Mouse (Mus musculus) heart, postnatal 0 days (tissue): ENCODE measurements around the gene Anxa8. TPM values are rescaled to one million over a fixed set of nuclear protein-coding genes. Genes with fewer than 3 reads are reported as not detected.

ENCODE experiments used
- ATAC-seq: fragments of 200-750 bp; cut with Nextera tagmentation; 2 replicates; pipeline ENCODE4 v1.8.0; 2017; ENCODE audit warnings: low read depth, moderate number of reproducible peaks, moderate library complexity; ENCODE audit not compliant: insufficient read depth
- DNase-seq: peaks from one replicate; pipeline ENCODE4 v3.0.0-alpha.2; 2016; ENCODE audit warnings: low spot score
- H3K27ac ChIP-seq: fragments of 300-500 bp; sonication (generic); 2 replicates; pipeline ENCODE4 v1.5.1; 2014; ENCODE audit warnings: low read depth, mild to moderate bottlenecking
- H3K27me3 ChIP-seq: fragments of 300-500 bp; sonication (generic); 2 replicates; pipeline ENCODE4 v1.6.1; 2014; ENCODE audit warnings: low read length, mixed read lengths; ENCODE audit not compliant: control insufficient read depth, insufficient read depth
- H3K36me3 ChIP-seq: fragments of 300-500 bp; sonication (generic); replicated peaks from 2 replicates; pipeline ENCODE4 v1.6.1; 2014; ENCODE audit warnings: low read length, mixed read lengths; ENCODE audit not compliant: control insufficient read depth, insufficient read depth
- H3K4me1 ChIP-seq: fragments of 300-500 bp; sonication (generic); 2 replicates; pipeline ENCODE4 v1.6.1; 2014; ENCODE audit warnings: antibody characterized with exemption; ENCODE audit not compliant: control insufficient read depth, insufficient read depth
- H3K4me2 ChIP-seq: fragments of 300-500 bp; sonication (generic); 2 replicates; pipeline ENCODE4 v1.6.1; 2014; ENCODE audit warnings: low read depth, mild to moderate bottlenecking, low read length, moderate library complexity
- H3K4me3 ChIP-seq: fragments of 300-500 bp; sonication (generic); 2 replicates; pipeline ENCODE4 v1.5.1; 2014; ENCODE audit warnings: low read depth, low read length
- H3K9ac ChIP-seq: fragments of 300-500 bp; sonication (generic); replicated peaks from 2 replicates; pipeline ENCODE4 v1.6.1; 2014; ENCODE audit warnings: low read depth, low read length, mixed read lengths
- H3K9me3 ChIP-seq: fragments of 300-500 bp; sonication (generic); replicated peaks from 2 replicates; pipeline ENCODE4 v1.6.1; 2016; ENCODE audit warnings: low read length; ENCODE audit not compliant: control insufficient read depth
- CTCF ChIP-seq: IDR thresholded peaks from 2 replicates; pipeline ENCODE4 v1.5.1; 2016; ENCODE audit warnings: antibody characterized with exemption, control low read depth, low read depth
- EP300 ChIP-seq: IDR thresholded peaks from 2 replicates; pipeline ENCODE4 v1.6.1; 2016; ENCODE audit warnings: antibody characterized with exemption, low read depth
- WGBS: fragments of 180-500 bp; shearing (Covaris S2); extraction: QIAGEN DNeasy Blood & Tissue Kit; methylation state at CpG from one replicate; pipeline ENCODE4 v1.1.7; 2014; 5-methylcytosine and 5-hydroxymethylcytosine counted together
- polyA plus RNA-seq: library from polyadenylated mRNA; unstranded; fragments of >200 nt; fragmentation: Nextera tagmentation; extraction: Ambion mirVana; gene quantifications from 2 replicates; pipeline ENCODE4 v1.2.1, GENCODE M21; 2015
- total RNA-seq: library from RNA; depleted of rRNA; stranded (reverse); fragments of >200 nt; gene quantifications from 2 replicates; pipeline ENCODE4 v1.2.3, GENCODE M21; 2014; ENCODE audit warnings: low replicate concordance; rRNA removed

Gene Anxa8
- total and polyA plus RNA-seq, 2 experiments from 2014 or later = 1.7 to 4.8 TPM

GRCm38 (mm10) chr14:34135391-34135790 is 49.6 kb downstream of the Anxa8 start:
- DNase-seq (no peak), ATAC-seq (no peak)
- TF ChIP-seq CTCF (no peak), EP300 (no peak)
- Histone ChIP-seq H3K9me3 (no peaks in the 10 kb centered on the region), H3K27me3 (no peaks in the 10 kb centered on the region), H3K36me3 (no peaks in the 10 kb centered on the region), H3K27ac (no peak overlapping the region), H3K4me3 (no peak overlapping the region), H3K4me1 (no peaks in the 10 kb centered on the region), H3K9ac (no peak overlapping the region), H3K4me2 (no peak overlapping the region)

- H3K4me3 ChIP-seq = no peak overlapping the region
- ATAC-seq (no peak), DNase-seq (no peak)
- H3K9me3 ChIP-seq = no peaks in the 10 kb centered on the region
- no peaks in the 10 kb centered on the region for H3K4me1 ChIP-seq
- no peak overlapping the region for H3K4me2 ChIP-seq
- H3K9ac ChIP-seq = no peak overlapping the region
- no peaks in the 10 kb centered on the region for H3K36me3 ChIP-seq
- no peaks in the 10 kb centered on the region for H3K27me3 ChIP-seq
- no peak overlapping the region for H3K27ac ChIP-seq
- WGBS = 86% methylated on average over 15 of the region's 15 CpGs
- TF ChIP-seq CTCF (no peak), EP300 (no peak)
Observed at GRCm38 (mm10) chr14:34139671-34140664, 54.2 kb downstream of the Anxa8 start.

DNA sequence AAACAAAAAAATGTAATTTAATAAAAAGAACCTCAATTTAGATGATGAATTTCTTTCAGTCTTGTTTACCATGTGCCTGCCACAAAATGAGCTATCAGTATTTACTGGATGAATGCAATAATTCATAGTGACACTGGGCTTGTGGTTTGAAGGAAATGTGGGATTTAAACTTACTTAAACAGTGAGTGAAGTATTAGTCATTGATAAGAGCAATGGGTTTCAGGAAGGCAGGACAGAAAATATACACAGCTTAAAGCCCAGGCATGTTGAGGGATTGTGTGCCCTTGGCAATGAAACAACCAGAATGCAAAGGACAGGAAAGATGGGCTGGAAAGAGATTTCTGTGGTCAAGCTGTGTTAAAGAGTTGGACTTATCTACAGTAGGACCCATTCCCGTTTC is 56.5 kb downstream of the Anxa8 start:
- Histone ChIP-seq H3K9ac (no peak overlapping the region), H3K9me3 (no peaks in the 10 kb centered on the region), H3K4me1 (no peaks in the 10 kb centered on the region), H3K27ac (no peak overlapping the region), H3K27me3 (no peaks in the 10 kb centered on the region), H3K4me3 (no peak overlapping the region), H3K4me2 (no peak overlapping the region), H3K36me3 (no peaks in the 10 kb centered on the region)
- WGBS = 61% methylated on average over 1 of the region's 1 CpGs
- no peak for ATAC-seq
- no peak for TF ChIP-seq EP300
- no peak for TF ChIP-seq CTCF
- no peak for DNase-seq

DNA sequence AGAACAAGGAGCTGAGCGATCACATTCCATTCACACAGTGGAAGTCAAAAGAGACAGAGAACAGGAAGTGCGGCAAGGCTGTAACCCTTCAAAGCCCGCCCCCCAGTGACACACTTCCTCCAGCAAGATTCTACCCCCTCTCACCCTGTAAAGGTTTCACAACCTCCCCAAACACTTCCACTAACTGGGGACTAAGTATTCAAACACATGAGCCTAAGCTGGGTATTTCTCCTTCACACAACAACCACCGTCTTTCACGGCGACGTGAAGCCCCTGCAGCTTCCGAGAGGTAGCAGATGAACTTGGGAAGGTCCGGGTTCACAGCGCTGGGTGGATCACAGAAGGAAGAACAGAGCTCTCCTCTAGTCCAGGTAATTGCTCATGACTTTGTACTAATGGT is 57.1 kb downstream of the Anxa8 start:
- H3K9ac ChIP-seq = no peak overlapping the region
- TF ChIP-seq CTCF (no peak), EP300 (no peak)
- no peaks in the 10 kb centered on the region for H3K27me3 ChIP-seq
- no peaks in the 10 kb centered on the region for H3K36me3 ChIP-seq
- H3K4me3 ChIP-seq = no peak overlapping the region
- DNase-seq (no peak), ATAC-seq (no peak)
- 88% methylated on average over 10 of the region's 10 CpGs for WGBS
- H3K4me1 ChIP-seq = no peaks in the 10 kb centered on the region
- H3K27ac ChIP-seq = no peak overlapping the region
- H3K4me2 ChIP-seq = no peak overlapping the region
- H3K9me3 ChIP-seq = no peaks in the 10 kb centered on the region

Other genes with a start within 250 kb of the Anxa8 start
- gene Gdf10, start 162.4 kb upstream of the Anxa8 start, total RNA-seq = 1.1 and 2.2 TPM in 2 replicates
- 1.6 and 2.3 TPM in 2 replicates for gene Gdf10, start 162.4 kb upstream of the Anxa8 start, polyA plus RNA-seq
- 0.12 and 3.0 TPM in 2 replicates for gene Gdf2, start 144.9 kb upstream of the Anxa8 start, total RNA-seq
- 0.25 and 0.27 TPM in 2 replicates for gene Gdf2, start 144.9 kb upstream of the Anxa8 start, polyA plus RNA-seq
- gene Rbp3, start 132.0 kb upstream of the Anxa8 start, total RNA-seq = not detected in 2 replicates
- not detected in 2 replicates for gene Rbp3, start 132.0 kb upstream of the Anxa8 start, polyA plus RNA-seq
- not detected in 2 replicates for gene Zfp488, start 107.2 kb upstream of the Anxa8 start, total RNA-seq
- not detected in 2 replicates for gene Zfp488, start 107.2 kb upstream of the Anxa8 start, polyA plus RNA-seq
- not detected in 2 replicates for gene Gm30083, start 70.8 kb upstream of the Anxa8 start, total RNA-seq
- gene Gm30083, start 70.8 kb upstream of the Anxa8 start, polyA plus RNA-seq = not detected in 2 replicates
- not detected in 2 replicates for gene Gm5460, start 69.2 kb upstream of the Anxa8 start, total RNA-seq
- 0.04 and 0.05 TPM in 2 replicates for gene Gm5460, start 69.2 kb upstream of the Anxa8 start, polyA plus RNA-seq
- not detected in 2 replicates for gene Antxrl, start 33.3 kb upstream of the Anxa8 start, total RNA-seq
- gene Antxrl, start 33.3 kb upstream of the Anxa8 start, polyA plus RNA-seq = not detected in 2 replicates
- gene A630023A22Rik, start 16.8 kb downstream of the Anxa8 start, total RNA-seq = not detected in 2 replicates
- not detected in 2 replicates for gene A630023A22Rik, start 16.8 kb downstream of the Anxa8 start, polyA plus RNA-seq
- not detected in 2 replicates for gene Npy4r, start 66.5 kb downstream of the Anxa8 start, total RNA-seq
- 0.04 and 0.08 TPM in 2 replicates for gene Npy4r, start 66.5 kb downstream of the Anxa8 start, polyA plus RNA-seq
- gene Gprin2, start 115.7 kb downstream of the Anxa8 start, total RNA-seq = 0.31 and 0.53 TPM in 2 replicates
- gene Gprin2, start 115.7 kb downstream of the Anxa8 start, polyA plus RNA-seq = 0.11 and 0.18 TPM in 2 replicates
- 0.89 and 1.0 TPM in 2 replicates for gene Syt15, start 133.6 kb downstream of the Anxa8 start, total RNA-seq
- 0.31 and 0.65 TPM in 2 replicates for gene Syt15, start 133.6 kb downstream of the Anxa8 start, polyA plus RNA-seq
- gene Shld2, start 224.5 kb downstream of the Anxa8 start, total RNA-seq = 0.35 and 2.9 TPM in 2 replicates
- gene Shld2, start 224.5 kb downstream of the Anxa8 start, polyA plus RNA-seq = 9.6 and 10.9 TPM in 2 replicates
- gene Glud1, start 224.7 kb downstream of the Anxa8 start, total RNA-seq = 55.9 and 70.0 TPM in 2 replicates
- gene Glud1, start 224.7 kb downstream of the Anxa8 start, polyA plus RNA-seq = 57.0 and 58.3 TPM in 2 replicates